Mouse (Mus musculus): ENCODE data around the gene Tsc22d1. TPM values are rescaled to one million over a fixed set of nuclear protein-coding genes. Genes with fewer than 3 reads are reported as not detected.

The Tsc22d1 gene
- polyA plus RNA-seq, 1 experiment from 2014 or later, result 323 TPM

- Histone ChIP-seq H3K36me3 (no peaks in the 10 kb centered on the region; the same call in 1 of the 2 replicates), H3K4me1 (replicated peaks) (peaks cover 22% of the 10 kb centered on the region), H3K4me2 (no peak overlapping the region), H3K27me3 (replicated peaks) (no peaks in the 10 kb centered on the region), H3K4me3 (no peak overlapping the region), H3K9ac (no peak overlapping the region), H3K27ac (ENCODE audit: poor library complexity, severe bottlenecking) (no peak overlapping the region), H3K9me3 (replicated peaks) (no peaks in the 10 kb centered on the region)
- ATAC-seq (ENCODE audit: insufficient number of reproducible peaks, low FRiP score), result no peak
- 96% methylated on average over 1 of the region's 1 CpGs for WGBS
These were observed 68.9 kb downstream of the Tsc22d1 start for GRCm38 (mm10) chr14:76483701-76484100.

- ATAC-seq (ENCODE audit: insufficient number of reproducible peaks, low FRiP score), result no peak
- H3K4me1 ChIP-seq (replicated peaks), result peaks cover 10% of the 10 kb centered on the region
- no peak overlapping the region for H3K27ac ChIP-seq (ENCODE audit: poor library complexity, severe bottlenecking)
- H3K4me3 ChIP-seq, result no peak overlapping the region
- no peaks in the 10 kb centered on the region; the same call in 1 of the 2 replicates for H3K36me3 ChIP-seq
- H3K4me2 ChIP-seq, result no peak overlapping the region
- no peak overlapping the region for H3K9ac ChIP-seq
- 85% methylated on average over 16 of the region's 16 CpGs for WGBS
- no peaks in the 10 kb centered on the region for H3K9me3 ChIP-seq (replicated peaks)
- no peaks in the 10 kb centered on the region for H3K27me3 ChIP-seq (replicated peaks)
These were observed 72.8 kb downstream of the Tsc22d1 start for GRCm38 (mm10) chr14:76487609-76488008.

GRCm38 (mm10) chr14:76488101-76489044 is 73.6 kb downstream of the Tsc22d1 start:
- no peak overlapping the region for H3K9ac ChIP-seq
- 71% methylated on average over 18 of the region's 18 CpGs for WGBS
- ATAC-seq (ENCODE audit: insufficient number of reproducible peaks, low FRiP score), result no peak

GRCm38 (mm10) chr14:76489128-76489527 is 74.4 kb downstream of the Tsc22d1 start:
- Histone ChIP-seq H3K27ac (ENCODE audit: poor library complexity, severe bottlenecking) (no peak overlapping the region), H3K36me3 (peaks cover 5% of the 10 kb centered on the region; the same call in 1 of the 2 replicates), H3K9me3 (replicated peaks) (no peaks in the 10 kb centered on the region), H3K27me3 (replicated peaks) (no peaks in the 10 kb centered on the region), H3K4me2 (no peak overlapping the region), H3K9ac (no peak overlapping the region), H3K4me3 (no peak overlapping the region), H3K4me1 (replicated peaks) (peaks cover 10% of the 10 kb centered on the region)
- WGBS, result 59% methylated on average over 2 of the region's 2 CpGs
- ATAC-seq (ENCODE audit: insufficient number of reproducible peaks, low FRiP score), result peak; percentile 29; the same call in 1 of the 2 replicates

More at GRCm38 (mm10) chr14:76488101-76489044, 73.6 kb downstream of the Tsc22d1 start:
- H3K27me3 ChIP-seq (replicated peaks), result no peaks in the 10 kb centered on the region
- H3K4me1 ChIP-seq (replicated peaks), result peaks cover 10% of the 10 kb centered on the region
- H3K4me3 ChIP-seq, result no peak overlapping the region
- H3K36me3 ChIP-seq, result no peaks in the 10 kb centered on the region; the same call in 1 of the 2 replicates
- no peaks in the 10 kb centered on the region for H3K9me3 ChIP-seq (replicated peaks)
- no peak overlapping the region for H3K4me2 ChIP-seq
- no peak overlapping the region for H3K27ac ChIP-seq (ENCODE audit: poor library complexity, severe bottlenecking)

GRCm38 (mm10) chr14:76495022-76495421 is 80.3 kb downstream of the Tsc22d1 start:
- no peak overlapping the region for H3K4me2 ChIP-seq
- H3K36me3 ChIP-seq, result peaks cover 5% of the 10 kb centered on the region; the same call in 1 of the 2 replicates
- WGBS, result 45% methylated on average over 5 of the region's 5 CpGs
- no peak overlapping the region for H3K27ac ChIP-seq (ENCODE audit: poor library complexity, severe bottlenecking)
- H3K9ac ChIP-seq, result no peak overlapping the region
- H3K4me1 ChIP-seq (replicated peaks), result peaks cover 6% of the 10 kb centered on the region
- no peaks in the 10 kb centered on the region for H3K27me3 ChIP-seq (replicated peaks)
- no peak for ATAC-seq (ENCODE audit: insufficient number of reproducible peaks, low FRiP score)
- H3K9me3 ChIP-seq (replicated peaks), result no peaks in the 10 kb centered on the region
- H3K4me3 ChIP-seq, result no peak overlapping the region

GRCm38 (mm10) chr14:76497187-76497586 is 82.4 kb downstream of the Tsc22d1 start:
- Histone ChIP-seq H3K9ac (no peak overlapping the region), H3K27ac (ENCODE audit: poor library complexity, severe bottlenecking) (no peak overlapping the region), H3K36me3 (peaks cover 5% of the 10 kb centered on the region; the same call in 1 of the 2 replicates), H3K4me2 (no peak overlapping the region), H3K4me3 (no peak overlapping the region), H3K27me3 (replicated peaks) (no peaks in the 10 kb centered on the region), H3K9me3 (replicated peaks) (no peaks in the 10 kb centered on the region), H3K4me1 (replicated peaks) (peaks cover 13% of the 10 kb centered on the region)
- WGBS, result 84% methylated on average over 9 of the region's 9 CpGs
- no peak for ATAC-seq (ENCODE audit: insufficient number of reproducible peaks, low FRiP score)

- ATAC-seq (ENCODE audit: insufficient number of reproducible peaks, low FRiP score), result no peak
- Histone ChIP-seq H3K36me3 (peaks cover 5% of the 10 kb centered on the region; the same call in 1 of the 2 replicates), H3K4me2 (no peak overlapping the region), H3K4me3 (no peak overlapping the region), H3K27ac (ENCODE audit: poor library complexity, severe bottlenecking) (no peak overlapping the region), H3K9me3 (replicated peaks) (no peaks in the 10 kb centered on the region), H3K4me1 (replicated peaks) (peaks cover 13% of the 10 kb centered on the region), H3K9ac (peak overlapping the region; percentile 58; the same call in 1 of the 2 replicates), H3K27me3 (replicated peaks) (no peaks in the 10 kb centered on the region)
- WGBS, result 43% methylated on average over 7 of the region's 7 CpGs
These were observed 83.4 kb downstream of the Tsc22d1 start for GRCm38 (mm10) chr14:76498210-76498609.

- no peak overlapping the region for H3K4me3 ChIP-seq
- H3K9ac ChIP-seq, result no peak overlapping the region
- no peaks in the 10 kb centered on the region for H3K9me3 ChIP-seq (replicated peaks)
- H3K27me3 ChIP-seq (replicated peaks), result no peaks in the 10 kb centered on the region
- no peak overlapping the region for H3K27ac ChIP-seq (ENCODE audit: poor library complexity, severe bottlenecking)
- peaks cover 13% of the 10 kb centered on the region for H3K4me1 ChIP-seq (replicated peaks)
- no peak overlapping the region for H3K4me2 ChIP-seq
- WGBS, result 82% methylated on average over 6 of the region's 6 CpGs
- no peak for ATAC-seq (ENCODE audit: insufficient number of reproducible peaks, low FRiP score)
- no peaks in the 10 kb centered on the region for H3K36me3 ChIP-seq
These were observed 84.7 kb downstream of the Tsc22d1 start for GRCm38 (mm10) chr14:76499492-76499891.

GRCm38 (mm10) chr14:76500036-76500435 is 85.3 kb downstream of the Tsc22d1 start:
- H3K4me3 ChIP-seq, result no peak overlapping the region

GRCm38 (mm10) chr14:76503231-76503851 is 88.6 kb downstream of the Tsc22d1 start:
- Histone ChIP-seq H3K4me3 (peak overlapping the region; percentile 64), H3K9ac (peak overlapping the region; percentile 99; the same call in 1 of the 2 replicates), H3K27me3 (replicated peaks) (no peaks in the 10 kb centered on the region), H3K27ac (ENCODE audit: poor library complexity, severe bottlenecking) (peak overlapping the region; percentile 100), H3K4me1 (replicated peaks) (peaks cover 27% of the 10 kb centered on the region), H3K4me2 (peak overlapping the region; percentile 97), H3K9me3 (replicated peaks) (no peaks in the 10 kb centered on the region), H3K36me3 (peaks cover 20% of the 10 kb centered on the region)
- WGBS, result 5% methylated on average over 13 of the region's 13 CpGs
- ATAC-seq (ENCODE audit: insufficient number of reproducible peaks, low FRiP score), result no peak

More at GRCm38 (mm10) chr14:76500036-76500435, 85.3 kb downstream of the Tsc22d1 start:
- peaks cover 13% of the 10 kb centered on the region for H3K4me1 ChIP-seq (replicated peaks)
- no peaks in the 10 kb centered on the region for H3K9me3 ChIP-seq (replicated peaks)
- no peaks in the 10 kb centered on the region for H3K36me3 ChIP-seq
- WGBS, result 40% methylated on average over 5 of the region's 5 CpGs
- H3K27ac ChIP-seq (ENCODE audit: poor library complexity, severe bottlenecking), result peak overlapping the region; percentile 40; the same call in 1 of the 2 replicates
- H3K9ac ChIP-seq, result no peak overlapping the region; the same call in 1 of the 2 replicates
- no peak overlapping the region for H3K4me2 ChIP-seq
- H3K27me3 ChIP-seq (replicated peaks), result no peaks in the 10 kb centered on the region
- ATAC-seq (ENCODE audit: insufficient number of reproducible peaks, low FRiP score), result no peak

Measured in heart, embryonic 12.5 days (tissue).